Mouse (Mus musculus): ENCODE results near the gene Cavin3. TPM values are rescaled to one million over a fixed set of nuclear protein-coding genes. Genes with fewer than 3 reads are reported as not detected.
A peak's percentile ranks its signal among the peaks of the same experiment; 100 is the strongest.
"Not testable (repeated sequence)": the region's sequence is repeated elsewhere in the genome, so short reads cannot be mapped to it uniquely, and the experiment has no call there.

The Cavin3 gene
- total RNA-seq, 2 experiments from 2014 or later: 0.75 TPM; not detected in 1

- no peak for ATAC-seq (replicated peaks; ENCODE audit: low FRiP score, low TSS enrichment, poor library complexity, severe bottlenecking)
Observed at GRCm38 (mm10) chr7:105482426-105482825, 326 bp upstream of the Cavin3 start.

- ATAC-seq (replicated peaks; ENCODE audit: low FRiP score, low TSS enrichment, poor library complexity, severe bottlenecking): no peak
Observed at GRCm38 (mm10) chr7:105480561-105481504, 1.3 kb downstream of the Cavin3 start.

GRCm38 (mm10) chr7:105480081-105480480, 2.0 kb downstream of the Cavin3 start:
- no peak for ATAC-seq (replicated peaks; ENCODE audit: low FRiP score, low TSS enrichment, poor library complexity, severe bottlenecking)

GRCm38 (mm10) chr7:105479232-105479631, 2.9 kb downstream of the Cavin3 start:
- no peak for ATAC-seq (replicated peaks; ENCODE audit: low FRiP score, low TSS enrichment, poor library complexity, severe bottlenecking)

- ATAC-seq (replicated peaks; ENCODE audit: low FRiP score, low TSS enrichment, poor library complexity, severe bottlenecking): no peak
Observed at GRCm38 (mm10) chr7:105478344-105478743, 3.8 kb downstream of the Cavin3 start.

GRCm38 (mm10) chr7:105477841-105478240, 4.3 kb downstream of the Cavin3 start:
- peak; percentile 85 for ATAC-seq (replicated peaks; ENCODE audit: low FRiP score, low TSS enrichment, poor library complexity, severe bottlenecking)

GRCm38 (mm10) chr7:105477433-105477700, 4.7 kb downstream of the Cavin3 start:
- ATAC-seq (replicated peaks; ENCODE audit: low FRiP score, low TSS enrichment, poor library complexity, severe bottlenecking): no peak

- no peak for ATAC-seq (replicated peaks; ENCODE audit: low FRiP score, low TSS enrichment, poor library complexity, severe bottlenecking)
Observed at GRCm38 (mm10) chr7:105476683-105477432, 5.2 kb downstream of the Cavin3 start.

GRCm38 (mm10) chr7:105475396-105475949, 6.6 kb downstream of the Cavin3 start:
- no peak for ATAC-seq (replicated peaks; ENCODE audit: low FRiP score, low TSS enrichment, poor library complexity, severe bottlenecking)

- no peak for ATAC-seq (replicated peaks; ENCODE audit: low FRiP score, low TSS enrichment, poor library complexity, severe bottlenecking)
Observed at GRCm38 (mm10) chr7:105474771-105475315, 7.3 kb downstream of the Cavin3 start.

- ATAC-seq (replicated peaks; ENCODE audit: low FRiP score, low TSS enrichment, poor library complexity, severe bottlenecking): no peak
Observed at GRCm38 (mm10) chr7:105472607-105473006, 9.5 kb downstream of the Cavin3 start.

GRCm38 (mm10) chr7:105465505-105465904, 16.6 kb downstream of the Cavin3 start:
- ATAC-seq (replicated peaks; ENCODE audit: low FRiP score, low TSS enrichment, poor library complexity, severe bottlenecking): not testable (repeated sequence)

- no peak for ATAC-seq (replicated peaks; ENCODE audit: low FRiP score, low TSS enrichment, poor library complexity, severe bottlenecking)
Observed at GRCm38 (mm10) chr7:105458546-105458945, 23.6 kb downstream of the Cavin3 start.

GRCm38 (mm10) chr7:105453345-105453744, 28.8 kb downstream of the Cavin3 start:
- ATAC-seq (replicated peaks; ENCODE audit: low FRiP score, low TSS enrichment, poor library complexity, severe bottlenecking): not testable (repeated sequence)

GRCm38 (mm10) chr7:105445076-105445475, 37.0 kb downstream of the Cavin3 start:
- no peak for ATAC-seq (replicated peaks; ENCODE audit: low FRiP score, low TSS enrichment, poor library complexity, severe bottlenecking)

- no peak for ATAC-seq (replicated peaks; ENCODE audit: low FRiP score, low TSS enrichment, poor library complexity, severe bottlenecking)
Observed at GRCm38 (mm10) chr7:105441426-105441825, 40.7 kb downstream of the Cavin3 start.

- ATAC-seq (replicated peaks; ENCODE audit: low FRiP score, low TSS enrichment, poor library complexity, severe bottlenecking): no peak
Observed at GRCm38 (mm10) chr7:105437979-105438772, 43.9 kb downstream of the Cavin3 start.

- no peak for ATAC-seq (replicated peaks; ENCODE audit: low FRiP score, low TSS enrichment, poor library complexity, severe bottlenecking)
Observed at GRCm38 (mm10) chr7:105434798-105435197, 47.3 kb downstream of the Cavin3 start.

- no peak for ATAC-seq (replicated peaks; ENCODE audit: low FRiP score, low TSS enrichment, poor library complexity, severe bottlenecking)
Observed at GRCm38 (mm10) chr7:105433859-105434258, 48.2 kb downstream of the Cavin3 start.
